Mouse (Mus musculus): Measurements from ENCODE around the gene Fam53b. TPM values are rescaled to one million over a fixed set of nuclear protein-coding genes. Genes with fewer than 3 reads are reported as not detected.

The Fam53b gene
- total and polyA plus RNA-seq, 2 experiments from 2014 or later, result 5.8 to 15.4 TPM

DNA sequence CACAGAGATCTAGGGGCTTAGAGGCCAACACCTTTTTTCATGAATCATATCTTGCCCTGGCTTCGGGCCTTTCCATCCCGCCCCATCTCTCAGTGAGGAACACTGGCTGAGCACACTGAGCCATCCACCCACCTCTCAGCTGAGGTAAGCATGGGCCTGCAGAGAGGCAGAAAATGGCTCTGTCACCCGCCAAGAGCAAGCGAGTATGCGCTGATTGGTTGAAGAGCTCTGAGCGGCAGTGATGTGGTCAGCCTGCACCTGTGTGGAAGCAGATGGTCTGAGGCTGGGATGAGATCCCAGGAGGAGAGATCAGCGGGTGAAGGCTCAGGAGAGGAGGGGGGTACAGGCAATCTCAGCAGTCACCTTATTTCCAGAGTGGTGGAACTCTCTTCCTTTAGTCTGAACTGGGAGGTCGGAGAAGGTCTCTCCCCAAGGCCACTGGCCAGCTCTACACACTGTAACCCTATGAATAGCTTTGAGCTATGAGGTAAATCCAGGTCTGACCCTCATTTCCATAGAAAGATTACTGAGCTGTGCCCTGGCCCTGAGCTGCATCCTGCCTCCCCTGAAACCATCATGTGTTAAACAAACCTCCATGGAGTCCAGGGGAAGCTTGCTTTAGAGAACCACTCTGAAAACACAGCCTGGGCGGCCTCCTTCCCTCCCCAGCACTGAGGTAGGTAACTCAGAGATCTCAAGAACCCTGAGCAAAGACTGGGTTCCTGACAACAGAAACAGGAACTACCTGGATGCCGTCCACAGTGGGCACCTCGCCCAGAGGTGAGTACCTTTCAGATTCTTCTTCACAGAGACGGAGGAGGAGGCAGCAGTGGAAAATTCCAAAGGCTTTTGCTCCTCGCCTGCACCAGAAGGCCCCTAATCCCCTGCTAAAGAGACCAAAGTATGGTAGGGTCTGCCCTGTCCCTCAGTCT is 6.5 kb downstream of the Fam53b start:
- WGBS, result 51% methylated on average over 13 of the region's 13 CpGs
- Histone ChIP-seq H3K4me1 (ENCODE audit: insufficient read depth) (peaks cover 23% of the 10 kb centered on the region), H3K9me3 (ENCODE audit: low read length) (no peaks in the 10 kb centered on the region), H3K9ac (no peak overlapping the region), H3K27ac (ENCODE audit: low read depth, low read length) (no peak overlapping the region), H3K4me2 (ENCODE audit: low read depth) (no peak overlapping the region), H3K27me3 (ENCODE audit: insufficient read depth, low read length) (no peaks in the 10 kb centered on the region), H3K4me3 (ENCODE audit: low read depth, low read length) (no peak overlapping the region), H3K36me3 (ENCODE audit: insufficient read depth) (no peaks in the 10 kb centered on the region)
- TF ChIP-seq CTCF (IDR thresholded peaks at IDR 0.05; ENCODE audit: low read depth), result no peak
- ATAC-seq, result no peak
- no peak for DNase-seq

DNA sequence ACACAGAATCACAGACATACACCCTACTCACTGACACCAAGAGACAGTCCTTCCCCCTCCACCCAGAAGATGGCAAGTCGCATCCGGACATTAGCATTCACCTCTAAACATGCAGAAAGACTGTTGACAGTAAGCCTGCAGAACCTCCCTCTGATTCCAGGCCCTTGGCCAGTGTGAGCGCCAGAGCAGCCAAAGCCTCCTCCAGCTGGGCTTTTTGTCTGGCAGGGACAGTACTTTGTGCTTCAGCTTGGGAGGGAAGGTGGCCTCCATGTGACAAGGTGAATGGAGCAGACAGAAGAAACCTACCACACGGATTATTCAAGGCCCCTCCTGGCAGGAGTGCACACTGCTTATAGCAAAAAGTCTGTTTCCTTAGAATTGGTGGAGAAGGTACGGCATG is 7.4 kb downstream of the Fam53b start:
- Histone ChIP-seq H3K4me3 (ENCODE audit: low read depth, low read length) (no peak overlapping the region), H3K27ac (ENCODE audit: low read depth, low read length) (peak overlapping the region; percentile 35; the same call in 1 of the 2 replicates), H3K9ac (0 out of 2 replicates have a peak overlapping the region, but pooled peaks have one; percentile 25), H3K4me1 (ENCODE audit: insufficient read depth) (peaks cover 23% of the 10 kb centered on the region), H3K27me3 (ENCODE audit: insufficient read depth, low read length) (no peaks in the 10 kb centered on the region), H3K9me3 (ENCODE audit: low read length) (no peaks in the 10 kb centered on the region), H3K4me2 (ENCODE audit: low read depth) (no peak overlapping the region), H3K36me3 (ENCODE audit: insufficient read depth) (no peaks in the 10 kb centered on the region)
- peak; percentile 29; the same call in 1 of the 2 replicates for ATAC-seq
- 28% methylated on average over 5 of the region's 5 CpGs for WGBS
- no peak for TF ChIP-seq CTCF (IDR thresholded peaks at IDR 0.05; ENCODE audit: low read depth)
- peak; percentile 52 for DNase-seq

DNA sequence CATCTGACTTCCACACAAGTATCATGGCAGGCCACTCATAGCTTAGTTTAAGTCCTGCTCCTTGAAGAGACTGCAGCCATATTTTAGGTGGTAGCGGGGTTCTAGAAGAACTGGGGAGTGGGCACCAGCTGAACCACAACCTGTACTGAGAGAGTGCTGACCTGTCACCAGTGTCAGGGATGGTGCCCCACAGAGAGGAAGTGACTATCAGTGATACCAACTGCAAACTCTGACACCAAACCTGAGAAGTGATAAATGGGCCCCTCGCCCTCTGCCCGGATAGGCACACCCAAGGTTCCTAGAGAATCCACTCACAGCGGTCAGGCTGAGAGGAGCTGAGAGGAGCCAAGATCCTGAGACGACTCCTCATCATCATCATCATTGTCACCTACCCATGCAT is 8.7 kb downstream of the Fam53b start:
- no peak for DNase-seq
- no peaks in the 10 kb centered on the region for H3K27me3 ChIP-seq (ENCODE audit: insufficient read depth, low read length)
- TF ChIP-seq CTCF (IDR thresholded peaks at IDR 0.05; ENCODE audit: low read depth), result no peak
- peaks cover 23% of the 10 kb centered on the region for H3K4me1 ChIP-seq (ENCODE audit: insufficient read depth)
- 93% methylated on average over 5 of the region's 5 CpGs for WGBS
- no peak for ATAC-seq
- H3K4me2 ChIP-seq (ENCODE audit: low read depth), result no peak overlapping the region
- H3K36me3 ChIP-seq (ENCODE audit: insufficient read depth), result no peaks in the 10 kb centered on the region
- no peak overlapping the region for H3K9ac ChIP-seq
- no peak overlapping the region for H3K27ac ChIP-seq (ENCODE audit: low read depth, low read length)
- H3K4me3 ChIP-seq (ENCODE audit: low read depth, low read length), result no peak overlapping the region
- H3K9me3 ChIP-seq (ENCODE audit: low read length), result no peaks in the 10 kb centered on the region

DNA sequence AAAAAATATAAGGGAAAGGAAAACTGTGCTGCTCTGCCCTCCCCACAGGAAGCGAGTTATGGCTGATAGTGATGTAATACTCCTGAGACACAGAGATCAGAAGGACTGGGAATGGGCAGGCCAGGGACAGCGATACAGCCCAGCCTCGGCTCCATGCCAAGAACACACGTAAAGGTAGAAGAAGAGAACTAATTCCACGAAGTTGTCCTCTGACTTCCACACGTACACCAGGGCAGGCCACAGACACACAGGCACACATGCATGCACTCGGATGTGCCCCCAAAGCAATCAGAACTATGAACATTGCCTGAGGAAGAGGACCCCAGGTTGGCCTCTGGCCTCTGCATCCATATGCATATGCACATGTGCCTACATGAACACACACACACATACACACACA is 9.2 kb downstream of the Fam53b start:
- DNase-seq (no peak), ATAC-seq (no peak)
- WGBS, result 84% methylated on average over 7 of the region's 7 CpGs
- Histone ChIP-seq H3K9me3 (ENCODE audit: low read length) (no peaks in the 10 kb centered on the region), H3K27ac (ENCODE audit: low read depth, low read length) (no peak overlapping the region), H3K4me3 (ENCODE audit: low read depth, low read length) (no peak overlapping the region), H3K4me2 (ENCODE audit: low read depth) (no peak overlapping the region), H3K4me1 (ENCODE audit: insufficient read depth) (peaks cover 19% of the 10 kb centered on the region; the same call in 1 of the 2 replicates), H3K9ac (no peak overlapping the region), H3K36me3 (ENCODE audit: insufficient read depth) (no peaks in the 10 kb centered on the region), H3K27me3 (ENCODE audit: insufficient read depth, low read length) (no peaks in the 10 kb centered on the region)
- no peak for TF ChIP-seq CTCF (IDR thresholded peaks at IDR 0.05; ENCODE audit: low read depth)

DNA sequence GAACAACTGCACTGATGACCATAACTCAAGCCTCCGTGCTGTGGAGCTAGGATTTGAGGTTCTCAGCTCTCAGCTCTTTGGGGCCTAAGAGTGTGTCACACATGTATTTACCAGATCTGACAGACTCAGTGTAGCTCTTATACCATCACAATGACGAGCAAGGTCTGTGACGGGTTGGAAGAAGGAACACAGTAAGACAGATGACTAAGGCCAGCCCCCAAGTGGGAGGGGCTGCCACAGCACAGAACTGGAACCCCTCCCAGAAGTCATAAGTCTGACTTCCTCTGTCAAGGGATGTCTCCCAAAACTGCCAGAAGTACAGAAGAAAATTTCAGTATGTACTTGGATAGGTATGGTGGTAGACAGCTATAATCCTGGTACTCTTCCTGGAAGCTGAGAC is 9.7 kb downstream of the Fam53b start:
- Histone ChIP-seq H3K4me2 (ENCODE audit: low read depth) (no peak overlapping the region), H3K9me3 (ENCODE audit: low read length) (no peaks in the 10 kb centered on the region), H3K27ac (ENCODE audit: low read depth, low read length) (no peak overlapping the region), H3K4me1 (ENCODE audit: insufficient read depth) (peaks cover 18% of the 10 kb centered on the region; the same call in 1 of the 2 replicates), H3K9ac (no peak overlapping the region), H3K36me3 (ENCODE audit: insufficient read depth) (no peaks in the 10 kb centered on the region), H3K4me3 (ENCODE audit: low read depth, low read length) (no peak overlapping the region), H3K27me3 (ENCODE audit: insufficient read depth, low read length) (no peaks in the 10 kb centered on the region)
- ATAC-seq, result no peak
- DNase-seq, result no peak
- no peak for TF ChIP-seq CTCF (IDR thresholded peaks at IDR 0.05; ENCODE audit: low read depth)
- WGBS, result 60% methylated on average over 3 of the region's 3 CpGs

DNA sequence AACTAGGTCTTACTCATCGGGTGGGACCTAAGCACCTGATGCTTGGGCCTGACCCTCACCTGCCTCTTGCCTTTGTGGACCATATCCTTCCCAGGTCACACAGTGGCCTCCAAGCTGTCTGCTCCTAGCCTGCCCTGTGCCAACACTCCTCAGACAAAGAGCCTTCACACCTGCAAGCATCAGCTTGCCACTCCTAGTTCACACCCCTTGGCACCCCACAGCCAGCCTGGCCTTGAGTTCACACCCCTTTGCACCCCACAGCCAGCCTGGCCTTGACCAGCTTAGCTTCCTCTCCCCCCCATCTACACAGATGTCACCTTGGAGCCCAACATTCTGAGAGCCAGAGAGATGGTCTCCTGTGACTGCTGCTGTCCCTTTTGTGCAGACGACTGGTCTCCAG is 10.3 kb downstream of the Fam53b start:
- Histone ChIP-seq H3K27ac (ENCODE audit: low read depth, low read length) (no peak overlapping the region), H3K4me3 (ENCODE audit: low read depth, low read length) (no peak overlapping the region), H3K4me2 (ENCODE audit: low read depth) (no peak overlapping the region), H3K9ac (no peak overlapping the region), H3K9me3 (ENCODE audit: low read length) (no peaks in the 10 kb centered on the region), H3K27me3 (ENCODE audit: insufficient read depth, low read length) (no peaks in the 10 kb centered on the region), H3K36me3 (ENCODE audit: insufficient read depth) (no peaks in the 10 kb centered on the region), H3K4me1 (ENCODE audit: insufficient read depth) (peaks cover 14% of the 10 kb centered on the region; the same call in 1 of the 2 replicates)
- WGBS, result 90% methylated on average over 2 of the region's 2 CpGs
- ATAC-seq, result no peak
- no peak for DNase-seq
- no peak for TF ChIP-seq CTCF (IDR thresholded peaks at IDR 0.05; ENCODE audit: low read depth)

DNA sequence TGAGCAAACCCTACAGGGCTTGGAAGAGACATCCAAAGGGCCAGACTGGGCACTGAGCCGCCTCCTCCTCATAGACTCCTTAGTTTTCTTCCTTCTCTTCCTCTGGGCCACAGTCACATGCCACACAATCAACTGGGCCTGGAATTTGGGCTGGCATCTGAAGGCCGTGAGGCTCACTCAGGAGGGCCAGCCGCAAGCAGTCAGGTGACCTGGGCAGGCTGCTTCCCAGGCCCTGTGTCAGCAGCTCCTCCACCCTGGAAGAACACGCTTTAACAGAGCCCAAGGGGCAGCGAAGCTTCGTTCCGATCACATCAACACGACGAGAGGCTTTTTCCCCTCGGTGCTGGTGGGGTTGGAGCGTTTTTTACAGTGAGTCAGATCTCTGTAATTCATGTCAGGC is 11.0 kb downstream of the Fam53b start:
- 85% methylated on average over 11 of the region's 11 CpGs for WGBS
- Histone ChIP-seq H3K9ac (no peak overlapping the region), H3K36me3 (ENCODE audit: insufficient read depth) (no peaks in the 10 kb centered on the region), H3K27me3 (ENCODE audit: insufficient read depth, low read length) (no peaks in the 10 kb centered on the region), H3K27ac (ENCODE audit: low read depth, low read length) (no peak overlapping the region), H3K4me2 (ENCODE audit: low read depth) (no peak overlapping the region), H3K9me3 (ENCODE audit: low read length) (no peaks in the 10 kb centered on the region), H3K4me1 (ENCODE audit: insufficient read depth) (peaks cover 13% of the 10 kb centered on the region; the same call in 1 of the 2 replicates), H3K4me3 (ENCODE audit: low read depth, low read length) (no peak overlapping the region)
- DNase-seq, result no peak
- TF ChIP-seq CTCF (IDR thresholded peaks at IDR 0.05; ENCODE audit: low read depth), result no peak
- ATAC-seq, result no peak

Measured in forebrain, postnatal 0 days (tissue).